Mouse (Mus musculus) urinary bladder, postnatal 4 days (tissue): Measurements from ENCODE around the gene Spi1.
A peak's percentile ranks its signal among the peaks of the same experiment; 100 is the strongest.

Experiments
- DNase-seq, 2 experiments: peaks; one replicate each; pipeline ENCODE4 v3.0.0; 2021 to 2022; ENCODE audit warnings: low spot score in 2 of 2

Gene Spi1

DNA sequence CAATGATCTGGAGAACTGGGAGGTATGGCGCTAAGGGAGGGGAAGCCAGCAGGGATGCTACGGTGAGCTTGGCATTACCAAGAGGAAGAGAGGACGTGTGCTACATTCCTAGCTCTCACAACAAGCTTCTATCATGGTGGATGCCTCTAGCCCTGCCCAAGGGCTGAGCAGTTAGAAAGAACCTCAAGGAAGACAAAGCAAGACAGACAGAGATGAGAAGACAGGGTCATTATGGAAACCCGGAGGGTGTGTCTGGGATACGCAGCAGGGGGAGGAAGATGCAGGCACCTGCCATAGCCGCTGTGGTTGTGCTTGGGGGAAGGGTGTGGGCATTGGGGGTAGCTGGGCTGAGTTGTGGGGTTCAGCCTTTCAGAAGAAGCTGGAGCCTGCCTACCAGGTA, 41.3 kb downstream of the Spi1 start:
- no peak for DNase-seq

DNA sequence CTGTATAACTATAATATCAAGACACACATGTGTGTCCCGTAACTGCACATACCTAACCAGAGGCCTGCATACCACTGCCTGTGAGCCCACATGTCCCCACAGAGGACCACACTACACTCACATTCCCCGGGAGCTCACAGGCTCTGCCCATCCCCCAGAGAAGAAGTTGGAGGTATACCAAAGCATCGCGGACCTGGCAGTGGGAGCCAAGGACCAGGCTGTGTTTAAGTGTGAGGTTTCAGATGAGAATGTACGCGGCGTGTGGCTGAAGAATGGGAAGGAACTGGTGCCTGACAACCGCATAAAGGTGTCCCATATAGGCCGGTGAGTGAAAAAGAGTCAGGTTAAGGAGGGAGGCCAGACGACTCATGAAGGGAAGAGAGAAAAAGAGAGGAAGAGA, 42.9 kb downstream of the Spi1 start:
- DNase-seq: no peak

DNA sequence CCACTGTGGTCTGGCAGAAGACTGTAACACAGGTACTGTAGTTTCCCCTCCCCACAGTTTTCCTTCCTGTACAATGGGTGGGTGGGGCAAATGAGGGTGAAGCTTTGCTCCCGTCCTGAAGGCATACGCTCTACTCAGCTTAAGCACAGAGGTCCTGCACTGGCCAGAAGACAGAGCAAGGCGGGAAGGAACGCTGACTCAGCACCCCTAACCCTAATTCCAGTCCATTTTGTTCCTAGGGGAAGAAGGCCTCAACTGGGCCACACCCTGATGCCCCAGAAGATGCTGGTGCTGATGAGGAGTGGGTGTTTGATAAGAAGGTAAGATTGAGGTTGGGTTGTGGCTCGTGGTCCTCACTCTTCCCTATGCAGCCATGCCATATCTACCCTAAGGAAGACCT, 46.6 kb downstream of the Spi1 start:
- DNase-seq: no peak

DNA sequence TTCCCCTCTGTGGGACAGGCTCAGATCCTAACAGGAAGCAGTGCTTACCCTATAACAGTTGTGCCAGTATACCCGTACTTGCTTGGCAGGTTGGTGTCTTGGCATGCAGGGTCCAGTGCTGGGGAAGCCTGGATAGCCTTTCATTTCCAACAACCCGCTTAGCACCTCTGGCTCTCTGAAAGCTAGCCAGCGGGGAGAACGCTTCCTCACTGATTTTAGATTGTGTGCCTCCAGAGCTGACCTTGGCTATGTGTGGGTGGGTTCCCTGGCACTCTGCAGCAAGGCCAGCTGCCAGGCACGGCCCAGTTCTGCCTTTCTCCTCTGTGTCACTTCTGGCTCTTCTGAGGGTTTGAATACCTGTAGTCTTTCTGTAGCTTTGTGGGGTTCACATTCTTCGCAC, 47.9 kb downstream of the Spi1 start:
- no peak for DNase-seq

DNA sequence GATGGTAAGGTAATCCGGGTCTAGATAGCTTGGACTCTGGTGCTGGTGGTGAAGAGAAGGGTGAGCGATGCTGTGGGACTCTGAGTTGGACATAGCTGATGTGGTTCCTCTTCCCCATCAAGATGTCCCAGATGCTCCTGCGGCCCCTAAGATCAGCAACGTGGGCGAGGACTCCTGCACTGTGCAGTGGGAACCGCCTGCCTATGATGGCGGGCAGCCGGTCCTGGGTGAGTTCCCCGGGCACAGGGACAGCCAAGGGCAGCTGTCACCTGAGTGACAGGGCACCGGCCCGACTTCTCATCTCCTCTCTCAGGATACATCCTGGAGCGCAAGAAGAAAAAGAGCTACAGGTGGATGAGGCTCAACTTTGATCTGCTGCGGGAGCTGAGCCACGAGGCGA, 49.1 kb downstream of the Spi1 start:
- peak in 1 of 2 experiments; percentile 57 for DNase-seq

DNA sequence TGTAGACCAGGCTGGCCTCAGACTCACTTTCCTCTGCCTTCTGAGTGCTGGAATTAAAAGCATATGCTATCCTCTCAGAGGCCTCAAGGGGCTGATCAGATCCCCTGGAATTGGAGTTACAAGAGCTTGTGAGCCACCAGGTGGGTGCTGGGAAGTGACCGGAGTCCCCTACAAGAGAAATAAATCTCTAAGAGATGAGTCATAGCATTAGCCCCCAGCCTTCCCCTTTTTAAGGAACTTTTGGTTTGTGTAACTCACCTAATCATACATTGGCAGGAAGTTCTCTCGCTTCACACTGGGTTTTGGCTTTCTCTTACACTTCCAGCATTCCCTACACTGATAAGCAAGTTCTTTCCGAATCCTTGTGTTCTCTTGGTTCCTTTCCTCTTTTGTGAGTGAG, 49.8 kb downstream of the Spi1 start:
- no peak for DNase-seq

DNA sequence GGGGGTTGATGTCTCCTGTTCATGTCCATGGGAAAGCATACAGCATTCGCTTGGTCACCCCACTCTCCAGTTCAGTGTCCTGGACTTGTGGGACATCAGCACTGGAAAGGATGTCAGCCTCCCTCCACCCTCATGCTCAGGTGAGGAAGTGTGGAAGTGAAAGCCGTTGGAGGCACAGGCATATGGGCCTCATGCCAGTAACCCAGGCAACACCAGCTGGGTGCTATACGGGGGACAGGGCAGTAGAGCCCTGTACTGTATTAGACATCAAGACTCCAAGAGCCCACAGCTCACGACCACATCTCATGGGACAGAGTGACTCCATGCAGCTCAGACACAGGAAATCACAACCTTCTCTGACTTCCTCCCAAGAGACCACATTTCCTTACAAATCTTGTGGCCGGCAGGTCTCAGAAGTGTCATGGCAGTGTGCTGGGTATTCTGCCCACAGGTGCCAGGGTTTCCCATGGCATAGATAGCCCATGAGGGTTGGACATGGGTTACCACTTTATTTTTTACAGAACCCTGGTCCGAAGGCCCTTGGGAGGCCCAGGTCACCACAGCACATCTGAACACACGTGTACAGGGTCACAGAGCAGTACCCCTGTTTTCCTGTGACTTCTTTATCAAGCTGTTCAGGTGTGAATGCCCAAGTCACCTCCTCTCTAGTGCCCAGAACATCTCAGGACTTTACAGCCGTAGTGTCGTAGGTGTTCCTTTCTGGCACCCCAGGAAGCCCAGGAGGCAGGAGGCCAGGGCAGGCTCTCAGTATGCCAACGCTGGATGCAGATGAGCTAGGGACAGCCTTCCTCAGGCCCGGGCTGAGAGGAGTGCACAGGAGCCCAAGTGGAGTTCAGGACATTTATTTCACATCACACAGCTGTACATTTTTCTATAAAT, 54.6 kb downstream of the Spi1 start:
- DNase-seq: no peak

DNA sequence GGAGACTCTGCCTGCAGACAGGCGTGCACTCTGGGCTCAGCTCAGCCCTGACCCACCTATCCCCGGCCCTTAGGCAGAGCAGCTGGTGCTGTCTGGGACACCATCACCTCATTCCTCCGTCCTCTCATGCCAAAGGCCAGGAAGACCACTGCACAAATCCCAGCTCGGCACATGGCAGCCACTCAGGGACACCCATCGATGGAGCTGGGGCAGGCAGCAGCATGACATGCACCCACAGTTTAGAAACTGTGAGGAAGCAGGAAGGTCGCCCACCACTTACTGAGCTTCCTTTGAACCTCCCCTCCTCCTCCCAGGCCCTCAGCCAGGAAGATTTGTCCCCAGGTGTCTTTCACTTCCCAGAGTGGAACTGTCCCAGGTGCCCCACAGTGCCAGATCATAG, 55.3 kb downstream of the Spi1 start:
- DNase-seq: no peak

DNA sequence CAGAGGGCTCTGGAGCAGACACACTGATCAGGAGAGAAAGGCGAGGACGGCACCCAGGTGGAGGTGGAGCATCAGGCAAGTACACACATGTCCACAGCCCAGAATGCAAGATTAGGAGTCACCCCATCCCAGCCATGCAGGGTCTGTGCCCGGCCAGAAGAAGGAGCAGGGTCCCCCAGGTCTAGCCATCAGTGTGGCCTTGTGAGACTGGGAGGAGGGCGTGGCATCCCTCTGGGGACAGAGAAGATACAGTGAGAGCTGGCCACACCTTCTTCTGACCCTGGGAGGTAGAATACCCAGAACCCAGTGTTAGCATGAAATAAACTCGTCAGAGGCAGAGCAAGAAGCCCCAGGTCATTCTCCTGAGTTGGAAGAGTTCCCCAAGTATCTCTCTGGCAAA, 57.1 kb downstream of the Spi1 start:
- no peak for DNase-seq

DNA sequence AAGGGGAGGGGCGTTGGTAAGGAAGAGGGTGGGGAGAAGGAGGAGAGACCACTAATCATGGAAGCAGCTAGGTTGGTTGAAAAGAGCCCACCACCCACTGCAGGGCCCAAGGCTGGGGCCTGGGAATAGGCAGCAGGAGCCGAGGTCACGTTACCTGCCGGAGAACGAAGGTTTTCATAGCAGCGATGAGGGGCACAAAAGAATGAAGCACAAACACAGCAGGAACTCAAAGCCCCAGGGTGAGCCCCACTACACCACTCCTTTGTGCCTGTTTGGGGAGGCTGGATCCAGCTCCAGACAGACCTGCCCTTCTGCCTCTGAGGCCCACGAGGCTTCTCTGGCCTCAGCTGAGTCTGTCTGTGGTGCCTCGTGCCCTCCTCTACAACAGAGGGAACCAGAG, 57.6 kb downstream of the Spi1 start:
- DNase-seq: no peak

DNA sequence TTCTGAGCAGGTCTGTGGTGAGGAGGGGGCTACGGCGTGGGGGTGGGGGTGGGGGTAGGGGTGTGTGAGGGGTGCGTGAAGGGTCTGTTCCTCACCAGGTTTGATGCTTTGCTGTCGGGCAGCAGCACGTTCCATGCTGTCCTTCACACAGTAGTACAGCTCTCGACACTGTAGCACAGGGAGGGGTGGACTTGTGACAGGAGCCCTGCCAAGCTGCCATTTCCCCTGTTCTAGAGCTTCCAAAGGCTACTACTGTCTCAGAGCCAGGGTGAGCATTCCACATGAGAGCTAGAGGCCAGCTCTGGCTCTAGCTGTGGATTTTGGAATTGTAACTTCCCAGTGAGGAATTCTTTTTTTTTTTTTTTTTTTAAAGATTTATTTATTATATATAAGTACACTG, 60.7 kb downstream of the Spi1 start:
- DNase-seq: no peak

DNA sequence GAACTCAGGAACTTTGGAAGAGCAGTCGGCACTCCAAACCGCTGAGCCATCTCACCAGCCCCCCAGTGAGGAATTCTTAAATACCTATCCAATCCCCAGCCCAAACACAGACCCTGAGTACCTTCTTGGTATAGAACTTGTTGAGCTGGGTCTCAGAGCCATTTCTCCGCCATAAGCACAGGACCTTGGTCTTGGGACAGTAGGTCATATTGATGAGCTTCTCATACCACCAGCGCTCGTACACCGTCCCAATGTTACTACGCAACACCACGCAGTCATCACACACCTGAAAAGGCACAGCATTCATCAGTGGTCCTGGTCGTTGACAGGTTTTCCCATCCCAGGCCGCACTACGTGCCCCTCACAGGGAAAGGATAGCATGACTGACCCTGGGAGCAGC, 61.2 kb downstream of the Spi1 start:
- DNase-seq: no peak

DNA sequence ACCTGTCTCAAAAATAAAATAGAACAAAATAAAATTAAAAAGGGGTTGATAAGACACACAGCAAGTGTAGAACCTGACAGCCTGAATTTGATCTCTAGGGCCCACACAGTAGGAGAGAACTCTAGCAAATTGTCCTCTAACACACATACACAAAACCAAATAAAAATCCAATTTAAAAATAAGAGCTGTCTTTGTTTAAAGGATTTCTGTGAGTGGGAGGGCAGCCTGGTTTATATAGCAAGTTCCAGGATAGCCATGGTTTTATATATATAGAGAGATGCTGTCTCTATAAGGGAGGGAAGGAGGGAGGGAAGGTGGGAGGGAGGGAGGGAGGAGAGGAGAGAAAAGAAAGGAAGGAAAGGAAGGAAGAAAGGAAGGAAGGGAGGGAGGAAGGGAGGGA, 65.9 kb downstream of the Spi1 start:
- no peak for DNase-seq

DNA sequence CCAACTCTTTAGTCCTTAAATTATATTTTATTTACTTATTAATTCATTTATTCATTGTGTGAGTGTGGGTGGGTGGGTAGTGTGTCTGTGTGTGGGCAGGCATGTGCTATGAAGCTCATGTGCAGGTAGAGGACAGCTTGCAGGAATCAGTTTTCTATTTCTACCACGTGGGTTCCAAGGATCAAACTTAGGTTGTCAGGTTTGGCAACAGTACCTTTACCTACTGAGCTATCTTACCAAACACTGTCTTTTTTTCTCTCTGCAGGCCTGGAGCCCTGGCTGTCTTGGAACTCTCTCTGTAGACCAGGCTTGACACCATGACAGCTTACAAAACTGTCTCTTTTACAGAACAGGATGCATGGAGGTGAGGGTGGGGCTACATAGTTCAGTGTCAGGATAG, 69.1 kb downstream of the Spi1 start:
- DNase-seq: no peak

DNA sequence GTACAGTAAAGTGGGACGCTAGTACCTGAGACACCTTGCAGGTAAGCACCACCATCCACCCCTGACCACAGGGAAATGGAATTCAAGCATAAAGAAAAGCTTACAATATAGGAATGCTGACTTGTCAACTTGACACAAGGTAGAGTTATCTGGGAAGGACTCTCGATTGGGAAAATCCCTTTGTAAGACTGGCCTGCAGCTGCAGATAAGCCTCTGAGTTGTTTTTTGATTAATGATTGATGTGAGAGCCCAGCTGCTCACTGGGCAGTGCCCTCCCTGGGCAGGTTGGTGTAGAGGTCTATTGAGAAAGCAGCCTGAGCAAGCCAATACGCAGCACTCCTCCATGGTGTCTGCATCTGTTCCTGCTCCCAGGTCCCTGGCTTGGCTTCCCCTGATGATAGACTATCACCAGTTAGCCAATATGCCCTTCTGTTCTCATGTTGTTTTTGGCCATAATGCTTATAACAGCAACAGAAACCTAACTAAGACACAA, 70.7 kb downstream of the Spi1 start:
- no peak for DNase-seq

DNA sequence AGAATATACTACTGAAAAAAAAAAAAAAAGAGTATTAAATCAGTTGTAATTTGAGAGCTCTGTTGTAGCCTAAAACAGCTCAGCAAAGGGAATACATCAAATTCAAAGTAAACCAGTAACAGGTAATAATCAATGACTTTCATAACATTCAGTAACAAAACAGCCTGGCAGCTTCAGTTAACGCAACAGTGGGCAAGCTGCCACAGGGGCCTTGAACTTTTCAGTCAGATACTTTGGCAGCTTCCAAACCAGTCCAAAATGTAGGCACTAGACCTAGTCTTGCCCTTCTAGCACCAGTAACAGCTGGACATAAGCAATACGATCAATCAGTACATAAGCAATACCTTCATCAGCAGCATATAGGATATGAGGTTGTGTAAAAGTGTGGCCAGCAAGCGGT, 71.9 kb downstream of the Spi1 start:
- no peak for DNase-seq

DNA sequence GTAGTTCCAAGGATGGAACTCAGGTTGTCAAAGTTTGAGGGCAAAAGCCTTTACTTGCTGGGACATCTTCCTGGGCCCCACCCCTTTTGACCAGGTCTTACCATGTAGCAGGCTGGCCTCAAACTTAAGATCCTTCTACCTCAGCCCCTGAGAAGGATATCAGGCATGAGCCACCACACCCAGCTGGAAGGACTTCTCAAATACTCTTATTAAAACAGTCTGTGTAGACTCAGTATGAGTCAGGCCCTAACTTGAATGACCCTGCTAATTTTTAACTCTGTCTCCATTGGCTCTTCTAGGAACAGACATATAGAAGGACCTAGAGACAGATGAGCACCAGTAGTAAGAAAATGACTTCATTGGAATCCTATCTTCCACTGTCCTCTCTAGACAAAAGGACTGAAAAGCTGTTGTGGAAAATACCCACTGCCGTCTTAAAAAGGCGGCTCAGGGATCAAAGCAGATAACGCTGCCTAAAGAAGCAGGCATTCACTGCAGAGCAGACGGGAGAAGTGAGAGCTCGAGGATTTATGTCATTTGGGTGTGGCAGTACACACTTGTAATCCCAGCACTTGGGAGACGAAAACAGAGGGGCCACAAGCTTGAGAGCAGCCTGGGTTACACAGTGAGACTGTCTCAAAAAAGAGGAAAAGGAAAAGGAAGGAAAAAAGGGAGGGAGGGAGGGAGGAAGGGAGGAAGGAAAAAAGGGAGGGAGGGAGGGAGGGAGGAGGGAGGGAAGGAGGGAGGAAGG, 75.0 kb downstream of the Spi1 start:
- no peak for DNase-seq

DNA sequence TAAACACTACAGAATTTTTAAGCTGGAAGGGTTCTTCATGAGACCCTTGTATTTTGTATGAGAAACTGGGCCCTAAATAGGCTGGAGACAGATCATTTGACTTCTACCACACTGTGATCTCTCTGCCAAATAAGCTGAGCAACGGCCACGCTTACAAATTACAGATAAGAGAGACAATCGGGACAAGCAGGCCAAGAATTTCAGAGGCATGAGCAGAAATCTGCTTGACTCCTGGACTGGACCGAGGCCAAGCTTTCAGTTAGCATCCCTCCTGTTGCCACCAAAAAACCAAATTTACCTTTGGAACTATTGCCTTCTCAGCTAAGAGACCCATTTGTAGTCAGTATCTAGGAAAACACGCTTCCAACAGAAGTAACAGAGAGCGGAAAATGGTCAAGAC, 78.4 kb downstream of the Spi1 start:
- DNase-seq: no peak

DNA sequence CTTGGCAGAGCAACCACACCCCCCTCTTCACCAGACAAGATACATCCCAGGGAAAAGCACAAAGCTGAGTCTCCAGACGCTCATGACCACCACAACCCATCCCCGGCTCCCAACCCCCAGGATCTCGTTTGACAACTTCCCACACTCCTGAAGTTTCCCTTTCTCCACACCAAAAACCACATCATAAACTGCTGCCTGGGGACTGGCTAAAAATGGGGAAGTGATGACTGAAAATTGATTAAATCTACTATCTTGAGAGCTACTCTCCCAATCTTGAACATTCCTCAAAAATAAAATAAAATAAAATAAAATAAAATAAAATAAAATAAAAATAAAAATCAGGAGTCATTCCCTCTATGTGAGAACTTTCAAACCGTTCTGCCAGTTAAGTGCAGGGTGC, 80.8 kb downstream of the Spi1 start:
- no peak for DNase-seq

DNA sequence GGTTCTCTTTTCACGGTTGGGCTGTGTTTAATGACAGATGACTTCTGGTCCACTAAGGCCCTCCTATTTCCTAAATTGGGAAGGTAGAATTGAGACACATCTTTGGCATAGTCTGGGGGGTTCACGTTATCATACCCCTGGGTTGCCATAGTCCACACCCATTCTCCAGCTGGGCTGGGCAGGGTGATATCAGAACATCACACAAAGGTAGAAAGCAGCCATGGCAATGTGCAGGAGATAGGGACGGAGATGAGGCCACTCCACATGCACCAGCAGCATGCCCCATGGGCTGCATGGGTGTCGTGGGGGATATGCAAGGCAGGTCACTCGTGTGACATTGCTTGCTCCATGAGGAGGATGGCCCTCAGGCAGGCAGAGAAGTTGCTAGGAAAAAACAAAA, 81.3 kb downstream of the Spi1 start:
- DNase-seq: no peak

DNA sequence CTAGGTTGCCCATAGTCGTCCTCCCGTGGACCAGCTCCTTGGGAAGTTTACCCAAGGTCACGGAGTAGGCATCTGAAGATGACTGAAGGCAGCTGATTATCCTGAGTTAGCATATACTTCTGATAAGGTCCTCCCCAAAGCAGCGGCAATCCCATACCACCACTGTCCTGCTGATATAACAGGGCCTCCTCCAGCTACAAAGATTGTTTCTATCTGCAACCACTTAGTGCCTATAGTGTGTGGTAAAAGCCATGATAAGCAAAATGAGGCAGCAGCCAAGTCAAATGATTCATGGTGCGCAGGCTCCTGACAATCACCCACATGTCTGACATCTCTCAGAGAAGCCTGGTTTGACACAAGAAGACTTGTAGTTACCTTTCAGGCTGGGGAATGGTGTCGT, 82.8 kb downstream of the Spi1 start:
- no peak for DNase-seq
